Mouse (Mus musculus) urinary bladder, postnatal 4 days (tissue): Measurements from ENCODE around the gene Eif2ak1.
"Not testable (repeated sequence)": the region's sequence is repeated elsewhere in the genome, so short reads cannot be mapped to it uniquely, and the experiment has no call there.

ENCODE experiments used
- DNase-seq, 2 experiments: peaks; one replicate each; pipeline ENCODE4 v3.0.0; 2021 to 2022; ENCODE audit warnings: low spot score in 2 of 2

Gene Eif2ak1

GRCm38 (mm10) chr5:143817116-143817930 is at the start of gene Eif2ak1:
Eif2ak1 (plus strand) TSS chr5:143817788.
- peak; percentile 88 to 90 for DNase-seq

DNA sequence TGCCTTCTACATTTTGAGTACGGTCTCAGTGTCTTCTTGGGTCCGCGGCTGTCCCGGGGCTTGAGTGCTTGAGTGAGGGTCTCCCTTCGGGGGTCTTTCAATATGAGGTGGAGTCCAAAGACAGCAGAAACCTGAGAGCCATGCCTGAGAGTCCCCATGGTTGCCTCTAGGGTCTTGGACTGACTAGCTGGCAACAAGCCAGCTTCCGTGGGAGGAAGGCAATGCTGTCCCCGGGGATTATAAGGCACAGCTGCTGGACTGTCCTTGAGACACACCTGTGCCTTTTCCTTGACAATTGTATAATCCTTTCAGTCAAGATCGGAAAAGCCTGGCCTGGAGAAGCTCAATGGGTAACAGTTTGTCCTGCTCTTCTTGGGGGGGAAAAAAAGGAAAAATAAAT is 35.6 kb upstream of the Eif2ak1 start:
- DNase-seq: no peak

GRCm38 (mm10) chr5:143785391-143785790 is 32.2 kb upstream of the Eif2ak1 start:
- DNase-seq: no peak

DNA sequence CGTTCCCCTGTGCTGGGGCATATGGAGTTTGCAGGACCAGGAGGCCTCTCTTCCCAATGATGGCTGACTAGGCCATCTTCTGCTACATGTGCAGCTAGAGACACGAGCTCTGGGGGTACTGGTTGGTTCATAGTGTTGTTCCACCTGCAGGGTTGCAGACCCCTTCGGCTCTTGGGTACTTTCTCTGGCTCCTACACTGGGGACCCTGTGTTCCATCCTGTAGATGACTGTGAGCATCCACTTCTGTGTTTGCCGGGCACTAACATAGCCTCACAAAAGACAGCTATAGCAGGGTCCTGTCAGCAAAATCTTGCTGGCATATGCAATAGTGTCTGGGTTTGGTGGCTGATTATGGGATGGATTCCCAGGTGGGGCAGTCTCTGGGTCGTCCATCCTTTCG is 16.4 kb upstream of the Eif2ak1 start:
- DNase-seq: not testable (repeated sequence)

GRCm38 (mm10) chr5:143804056-143804765 is 13.4 kb upstream of the Eif2ak1 start:
- DNase-seq: no peak

- DNase-seq: no peak
Observed at GRCm38 (mm10) chr5:143807268-143807667, 10.3 kb upstream of the Eif2ak1 start.

DNA sequence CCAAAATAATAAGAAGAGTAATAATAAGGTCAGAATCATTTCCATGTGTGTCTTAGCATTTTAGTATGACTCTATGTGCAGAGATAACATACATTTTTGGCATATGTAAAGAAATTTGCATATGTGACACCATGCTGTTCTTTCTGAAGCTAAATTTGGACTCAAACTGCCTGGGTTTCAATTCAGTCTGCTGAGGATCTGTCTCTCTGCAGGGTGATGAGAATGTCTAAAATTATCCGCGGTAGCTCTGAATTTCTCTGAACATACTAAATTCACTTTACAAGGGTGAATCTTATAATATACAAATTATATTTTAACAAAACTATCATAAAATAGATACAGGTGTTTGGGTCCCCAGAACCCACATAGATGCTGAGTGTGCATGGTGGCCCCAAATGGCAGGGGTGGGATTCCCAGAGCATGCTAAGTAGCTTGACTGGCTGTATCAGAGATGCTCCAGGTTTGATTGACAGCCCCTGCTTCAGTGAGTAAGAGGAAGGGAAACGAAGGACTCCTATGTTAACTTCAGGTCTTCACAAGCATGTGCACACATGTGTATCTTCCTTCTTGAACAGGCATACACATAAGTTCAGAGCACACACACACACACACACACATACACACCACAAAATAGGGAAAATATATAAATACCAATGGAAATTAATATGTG is 8.0 kb upstream of the Eif2ak1 start:
- DNase-seq: no peak

GRCm38 (mm10) chr5:143811653-143812052 is 5.9 kb upstream of the Eif2ak1 start:
- DNase-seq: no peak

- DNase-seq: no peak
Observed at GRCm38 (mm10) chr5:143814626-143815025, 3.0 kb upstream of the Eif2ak1 start.

DNA sequence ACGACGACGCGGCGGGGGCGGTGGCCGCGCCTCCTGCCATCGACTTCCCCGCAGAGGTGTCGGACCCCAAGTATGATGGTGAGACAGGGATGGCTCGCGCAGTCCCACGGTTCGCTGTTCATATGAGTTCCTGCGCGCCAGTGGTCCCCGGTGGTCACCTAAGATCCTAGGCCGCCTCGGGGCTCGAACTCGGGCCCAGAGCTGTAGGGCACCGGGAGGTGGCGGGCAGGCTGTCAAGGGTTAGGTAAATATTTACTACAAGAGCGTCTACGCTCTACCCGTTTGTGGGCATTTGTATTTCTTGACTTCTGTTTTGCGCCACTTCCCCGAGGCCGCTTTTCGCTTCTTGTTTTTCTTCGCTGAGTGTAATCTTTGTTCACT is 333 bp downstream of the Eif2ak1 start:
- DNase-seq: no peak

GRCm38 (mm10) chr5:143818461-143818860 is 873 bp downstream of the Eif2ak1 start:
- DNase-seq: no peak

GRCm38 (mm10) chr5:143818949-143819348 is 1.4 kb downstream of the Eif2ak1 start:
- DNase-seq: no peak

DNA sequence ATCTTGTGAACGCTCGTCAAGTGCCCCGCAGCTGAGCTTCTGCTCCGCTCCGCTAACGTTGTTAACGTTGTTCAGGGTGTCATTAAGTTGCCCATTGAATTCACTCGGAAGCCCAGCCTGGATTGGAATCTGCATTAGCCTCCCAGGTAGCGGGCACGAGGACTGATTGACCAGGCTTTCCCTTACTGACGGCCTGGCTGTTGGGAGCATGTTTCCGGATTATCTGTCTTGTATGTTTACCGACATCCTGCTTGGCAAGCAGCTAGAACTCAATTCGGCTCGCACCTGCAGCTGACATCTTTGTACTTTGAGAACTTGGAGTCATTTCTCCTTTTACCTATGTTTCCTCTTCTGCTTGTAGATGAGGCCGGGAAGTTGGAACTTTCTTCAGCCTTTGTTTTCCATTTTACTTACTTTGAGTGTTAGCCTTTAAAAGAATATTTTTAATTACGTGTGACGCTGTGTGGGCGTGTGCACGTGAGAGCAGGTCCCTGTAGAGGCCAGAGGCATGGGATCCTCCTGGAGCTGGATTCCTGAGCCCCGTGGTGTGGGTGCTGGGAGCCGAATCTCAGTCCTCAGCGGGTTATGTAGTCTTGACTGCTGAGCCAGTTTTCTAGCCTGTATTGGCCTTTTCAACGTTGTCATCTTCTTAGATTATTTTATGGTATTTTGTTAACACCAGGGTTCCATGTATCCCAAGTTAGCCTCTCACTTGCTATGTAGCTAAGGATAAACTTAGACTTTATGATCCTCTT is 2.5 kb downstream of the Eif2ak1 start:
- no peak for DNase-seq

DNA sequence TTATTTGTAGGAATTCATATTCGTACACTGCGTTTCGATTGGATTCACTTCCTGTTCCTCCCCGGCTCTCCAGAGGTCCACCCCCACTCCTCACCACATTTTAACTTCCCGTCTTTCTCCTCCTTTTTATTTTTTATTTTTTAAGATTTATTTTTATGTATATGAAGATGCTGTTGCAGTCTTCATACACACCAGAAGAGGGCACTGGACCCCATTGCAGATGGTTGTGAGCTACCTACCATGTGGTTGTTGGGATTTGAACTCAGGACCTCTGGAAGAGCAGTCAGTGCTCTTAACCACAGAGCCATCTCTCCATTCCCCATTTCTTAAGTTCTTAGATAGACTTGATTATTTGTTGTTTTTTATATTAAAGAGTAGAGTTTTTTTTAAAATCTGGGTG is 3.2 kb downstream of the Eif2ak1 start:
- no peak for DNase-seq

GRCm38 (mm10) chr5:143871547-143872169 is 54.1 kb downstream of the Eif2ak1 start:
- no peak for DNase-seq

- no peak for DNase-seq
Observed at GRCm38 (mm10) chr5:143874571-143874970, 57.0 kb downstream of the Eif2ak1 start.

GRCm38 (mm10) chr5:143885274-143885673 is 67.7 kb downstream of the Eif2ak1 start:
- no peak for DNase-seq

GRCm38 (mm10) chr5:143890741-143891140 is 73.2 kb downstream of the Eif2ak1 start:
- DNase-seq: no peak

GRCm38 (mm10) chr5:143892255-143892886 is 74.8 kb downstream of the Eif2ak1 start:
- DNase-seq: no peak

DNA sequence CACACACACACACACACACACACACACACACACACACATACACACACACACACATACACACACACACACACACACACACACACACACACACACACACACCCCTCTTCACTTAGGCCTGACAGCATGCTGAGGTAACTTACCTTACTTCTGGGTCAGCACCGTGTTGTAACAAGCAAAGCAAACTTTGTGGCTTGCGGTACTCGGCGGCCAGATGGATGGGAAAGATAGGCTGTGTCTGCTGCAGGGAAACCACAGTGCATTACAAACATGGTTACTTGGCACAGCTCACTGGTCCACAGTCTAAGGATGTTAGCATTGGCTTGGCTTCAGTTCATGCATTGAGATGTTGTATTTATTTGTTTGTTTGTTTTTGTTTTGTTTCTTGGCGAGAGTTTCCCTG is 75.8 kb downstream of the Eif2ak1 start:
- DNase-seq: peak in 1 of 2 experiments; percentile 32
